Mouse (Mus musculus): ENCODE data around the gene Igfbp7. TPM values are rescaled to one million over a fixed set of nuclear protein-coding genes. Genes with fewer than 3 reads are reported as not detected.
A peak's percentile ranks its signal among the peaks of the same experiment; 100 is the strongest.

The Igfbp7 gene
- total RNA-seq, 1 experiment from 2014 or later: 0.47 TPM

DNA sequence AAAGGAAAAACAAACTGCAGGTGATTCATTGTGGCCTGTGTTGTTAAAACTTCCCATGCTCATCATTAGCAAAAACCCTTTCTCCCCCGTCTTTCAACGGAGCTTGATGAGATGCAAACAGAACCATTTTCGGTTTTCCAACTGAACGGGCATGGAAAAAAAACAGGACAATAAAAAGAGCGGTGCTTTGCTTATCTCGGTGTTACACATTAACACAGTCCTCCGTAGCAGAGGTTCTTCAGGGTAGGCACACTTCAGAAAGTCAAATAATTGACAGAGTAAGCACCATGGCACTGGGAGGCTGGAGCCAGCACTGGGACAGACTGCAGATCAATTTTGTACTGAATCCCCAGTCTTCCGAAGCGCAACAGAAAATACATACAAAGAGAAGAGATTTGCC is 23.1 kb downstream of the Igfbp7 start:
- no peak for ATAC-seq (ENCODE audit: extremely low read depth, insufficient number of reproducible peaks, low FRiP score, poor library complexity, severe bottlenecking)

DNA sequence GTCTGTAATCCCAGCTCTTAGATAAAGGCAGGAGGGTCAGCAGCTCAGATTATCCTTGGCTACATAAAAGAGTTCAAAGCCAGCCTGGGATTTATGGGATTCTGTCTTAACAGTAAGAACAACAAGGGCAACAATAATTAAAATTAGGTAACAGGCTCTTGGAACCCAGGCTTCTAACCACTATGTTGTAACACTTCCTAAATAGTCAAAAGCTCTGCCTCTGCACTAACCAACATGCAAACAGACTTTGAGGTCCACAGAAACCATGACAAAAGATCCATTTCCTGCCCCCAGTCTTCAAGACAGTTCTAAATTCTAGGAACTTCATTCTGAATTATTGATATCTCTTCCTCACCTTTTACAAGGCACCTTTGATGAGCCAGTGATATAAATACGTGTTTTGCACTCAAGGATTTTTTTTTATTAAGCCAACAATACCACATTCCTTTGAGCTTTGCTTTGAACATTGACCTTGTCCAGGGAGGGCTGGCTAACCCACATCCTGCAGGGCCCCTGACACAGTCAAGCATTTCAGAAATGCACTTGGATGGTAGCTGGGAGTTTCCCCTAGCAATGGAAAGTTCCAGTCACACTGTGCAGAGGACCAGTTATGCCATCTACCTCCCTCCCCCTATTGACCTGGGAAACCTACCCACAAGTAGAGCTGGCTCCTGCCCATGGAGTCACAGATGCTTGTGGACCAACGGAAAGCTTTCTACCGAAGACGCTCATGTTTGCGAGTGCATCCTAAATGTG is 23.9 kb downstream of the Igfbp7 start:
- no peak for ATAC-seq (ENCODE audit: extremely low read depth, insufficient number of reproducible peaks, low FRiP score, poor library complexity, severe bottlenecking)

DNA sequence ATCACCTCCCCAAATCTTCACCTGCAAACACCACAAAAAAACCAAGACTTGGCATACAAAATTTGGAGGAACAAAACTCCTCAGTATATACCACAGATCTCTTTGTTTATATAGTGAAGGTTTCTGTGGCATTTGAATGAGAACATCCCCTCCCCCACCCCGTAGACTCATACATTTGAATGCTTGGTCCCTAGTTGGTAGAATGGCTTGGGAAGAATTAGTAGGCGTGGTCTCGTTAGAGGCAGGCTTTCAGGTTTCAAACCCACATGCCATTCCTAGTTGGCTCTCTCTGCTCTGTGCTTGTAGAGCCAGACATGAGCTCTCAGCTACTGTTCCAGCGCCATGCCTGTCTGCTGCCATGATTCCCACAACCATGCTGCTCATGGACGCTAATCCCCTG is 26.2 kb downstream of the Igfbp7 start:
- ATAC-seq (ENCODE audit: extremely low read depth, insufficient number of reproducible peaks, low FRiP score, poor library complexity, severe bottlenecking): no peak

DNA sequence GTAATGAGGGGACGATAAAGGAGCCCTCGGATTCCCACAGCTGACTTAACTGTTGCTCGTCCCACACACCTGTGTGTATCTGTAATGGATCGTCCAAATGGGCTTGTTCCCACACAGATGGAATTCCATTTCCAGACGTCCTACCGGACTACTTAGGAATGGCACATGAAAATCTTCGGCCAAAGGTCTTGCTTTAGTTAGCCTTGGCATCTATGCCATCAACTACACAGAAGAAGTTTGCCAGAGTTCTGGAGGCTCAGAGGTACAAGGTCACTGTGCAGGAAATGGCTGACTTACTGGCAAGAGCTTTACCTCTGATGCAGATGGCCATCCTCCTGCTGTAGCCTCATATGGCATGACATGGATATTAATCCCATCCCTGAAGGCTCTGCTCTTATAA is 26.6 kb downstream of the Igfbp7 start:
- ATAC-seq (ENCODE audit: extremely low read depth, insufficient number of reproducible peaks, low FRiP score, poor library complexity, severe bottlenecking): no peak

DNA sequence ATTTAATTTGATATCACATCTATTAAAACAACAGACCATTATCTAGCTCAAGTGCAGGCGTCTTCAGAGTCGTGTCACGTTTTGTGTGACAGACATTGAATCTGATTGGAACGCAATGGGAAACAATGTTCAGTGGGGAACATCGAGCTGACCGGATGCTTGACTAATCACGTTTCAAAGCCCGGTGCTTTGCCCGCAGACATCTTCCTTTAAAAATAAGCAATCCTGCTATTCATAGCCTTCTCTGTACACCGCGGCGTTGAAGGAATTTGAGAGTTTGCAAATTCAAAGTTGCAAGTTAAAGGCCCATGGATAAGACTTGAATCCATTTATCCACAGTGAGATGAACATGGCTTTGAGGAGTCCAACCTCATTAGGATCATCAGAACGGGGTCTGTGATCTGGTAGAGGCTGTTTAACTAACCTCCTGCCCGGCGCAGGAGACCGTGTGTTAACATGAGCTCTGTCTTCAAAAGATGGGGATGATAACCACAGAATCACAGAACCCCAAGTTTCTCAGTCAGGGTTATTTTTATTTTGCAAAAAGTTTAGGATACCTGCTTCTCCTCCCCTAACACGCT is 27.4 kb downstream of the Igfbp7 start:
- ATAC-seq (ENCODE audit: extremely low read depth, insufficient number of reproducible peaks, low FRiP score, poor library complexity, severe bottlenecking): no peak

DNA sequence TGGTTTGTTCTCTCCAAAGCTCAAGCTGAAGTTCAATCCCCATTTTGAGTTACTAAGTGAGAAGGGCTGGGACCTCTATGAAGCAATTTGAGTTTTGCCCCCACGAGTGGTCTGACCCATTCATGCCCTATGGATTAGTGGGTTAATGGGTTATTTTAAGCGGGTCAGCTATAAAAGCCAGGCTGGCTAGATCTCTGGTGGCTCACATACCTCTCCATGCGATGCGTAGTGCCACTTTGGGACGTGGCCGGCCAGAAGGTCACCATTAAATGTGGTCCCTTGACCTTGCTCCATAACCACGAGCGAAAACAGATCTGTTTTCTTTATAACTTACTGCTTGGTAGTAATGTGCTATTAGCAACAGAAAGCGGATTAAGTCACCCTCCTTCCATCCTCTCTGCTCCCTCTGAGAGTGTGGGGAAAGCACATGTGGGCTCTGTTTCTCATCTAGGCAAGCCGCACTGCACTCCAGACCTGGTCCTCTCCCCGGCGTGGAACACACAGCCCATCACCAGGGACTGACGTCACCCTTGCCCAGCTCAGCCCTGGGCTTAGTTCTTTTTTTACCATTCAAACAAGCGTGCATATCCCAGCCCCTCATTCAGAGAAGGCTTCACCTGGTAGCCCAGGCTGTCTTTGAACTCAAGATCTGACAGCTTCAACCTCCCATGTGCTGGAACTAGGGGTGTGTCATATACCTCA is 28.3 kb downstream of the Igfbp7 start:
- ATAC-seq (ENCODE audit: extremely low read depth, insufficient number of reproducible peaks, low FRiP score, poor library complexity, severe bottlenecking): no peak

DNA sequence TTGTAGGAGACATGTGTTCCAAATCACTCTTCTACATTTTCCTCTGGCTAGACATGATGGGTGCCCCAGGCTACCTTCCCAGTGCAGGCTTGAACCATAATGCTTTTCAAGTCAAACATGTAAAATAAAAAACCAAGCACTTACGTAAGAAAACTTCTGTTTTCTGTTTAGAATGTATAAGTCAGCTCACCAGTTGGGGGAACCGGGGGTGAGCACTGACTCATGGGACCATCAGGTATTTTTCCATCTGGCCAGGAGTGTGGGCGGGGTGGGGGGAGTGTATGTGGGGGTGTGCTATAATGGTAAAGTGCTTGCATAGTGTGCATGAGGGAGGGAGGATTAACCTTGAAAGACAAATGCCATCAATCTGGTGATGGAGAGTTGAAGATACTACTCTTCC is 29.8 kb downstream of the Igfbp7 start:
- ATAC-seq (ENCODE audit: extremely low read depth, insufficient number of reproducible peaks, low FRiP score, poor library complexity, severe bottlenecking): no peak

DNA sequence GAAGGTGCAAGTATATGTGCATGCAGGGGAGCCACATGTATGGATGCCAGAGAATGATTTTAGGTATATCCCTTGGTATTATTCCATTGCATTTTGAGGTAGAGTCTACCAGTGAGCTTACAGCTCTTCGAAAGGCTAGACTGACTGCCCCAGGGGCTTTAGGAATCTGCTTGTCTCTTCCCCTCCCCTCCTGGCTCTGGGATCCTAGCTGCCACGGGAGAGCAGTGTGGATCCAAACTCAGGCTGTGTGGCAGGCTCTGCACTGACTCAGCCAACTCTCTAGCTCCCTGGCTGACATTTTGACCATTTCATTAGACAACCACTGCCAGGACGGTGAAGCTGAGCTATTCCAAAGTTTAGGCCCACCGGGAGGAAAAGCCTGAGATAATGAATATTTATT is 32.3 kb downstream of the Igfbp7 start:
- ATAC-seq (ENCODE audit: extremely low read depth, insufficient number of reproducible peaks, low FRiP score, poor library complexity, severe bottlenecking): no peak

DNA sequence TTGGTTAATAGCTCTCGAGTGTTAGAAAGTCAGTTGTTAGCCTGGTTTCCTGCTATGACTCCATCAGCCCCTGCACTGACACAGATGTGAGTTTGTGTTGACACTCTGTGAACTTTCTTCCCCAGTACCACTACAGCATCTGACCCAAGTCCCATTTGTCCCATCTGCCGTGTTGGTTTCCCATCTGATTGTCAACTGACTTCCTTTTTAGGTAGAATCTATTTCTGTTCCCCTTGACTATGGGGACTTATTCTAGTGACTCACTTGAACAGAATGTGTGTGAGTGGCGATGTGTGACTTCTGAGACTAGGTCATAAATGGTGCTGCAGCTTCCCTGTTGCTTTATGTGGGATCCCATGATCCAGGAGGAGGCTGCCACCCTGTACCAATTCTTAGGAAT is 32.9 kb downstream of the Igfbp7 start:
- no peak for ATAC-seq (ENCODE audit: extremely low read depth, insufficient number of reproducible peaks, low FRiP score, poor library complexity, severe bottlenecking)

DNA sequence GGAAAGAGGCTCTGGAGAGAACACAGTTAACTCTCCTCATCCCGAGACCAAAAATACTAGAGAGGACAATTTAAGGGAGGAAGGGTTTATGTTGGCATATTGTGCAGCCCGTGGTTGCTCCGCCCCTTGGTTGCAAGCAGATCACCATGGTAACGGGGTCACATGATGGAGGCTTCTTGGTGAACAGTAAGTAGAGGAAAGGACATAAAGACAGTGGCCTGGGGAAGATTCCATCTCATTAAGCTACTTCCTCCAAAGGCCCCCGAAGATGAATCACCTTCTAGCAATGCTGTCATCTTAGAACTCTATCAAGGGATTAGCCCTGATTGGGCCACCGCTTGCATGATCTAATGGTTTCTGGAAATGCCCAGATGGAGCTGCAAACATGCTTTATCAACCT is 35.1 kb downstream of the Igfbp7 start:
- ATAC-seq (ENCODE audit: extremely low read depth, insufficient number of reproducible peaks, low FRiP score, poor library complexity, severe bottlenecking): 0 out of 2 replicates have a peak, but pooled peaks have one; percentile 23

DNA sequence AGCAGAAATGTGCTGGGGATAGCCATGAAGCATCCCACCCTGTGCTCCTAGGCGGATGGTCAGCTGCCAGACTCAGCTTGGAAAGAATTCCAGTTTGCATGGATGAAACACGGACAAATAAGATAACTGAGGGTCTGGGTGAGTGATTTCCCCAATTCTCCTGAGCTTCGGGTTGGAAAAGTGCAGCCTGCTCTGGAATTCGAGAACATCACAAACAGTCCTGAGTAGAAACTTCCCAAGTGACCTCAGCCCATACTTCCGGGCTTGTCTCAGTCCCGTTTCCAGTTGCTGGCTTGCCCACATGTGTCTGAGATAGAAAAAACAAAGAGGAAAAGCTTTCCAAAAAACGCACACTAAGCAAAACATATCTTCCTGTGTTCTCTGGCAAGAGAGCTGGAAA is 35.6 kb downstream of the Igfbp7 start:
- ATAC-seq (ENCODE audit: extremely low read depth, insufficient number of reproducible peaks, low FRiP score, poor library complexity, severe bottlenecking): no peak

DNA sequence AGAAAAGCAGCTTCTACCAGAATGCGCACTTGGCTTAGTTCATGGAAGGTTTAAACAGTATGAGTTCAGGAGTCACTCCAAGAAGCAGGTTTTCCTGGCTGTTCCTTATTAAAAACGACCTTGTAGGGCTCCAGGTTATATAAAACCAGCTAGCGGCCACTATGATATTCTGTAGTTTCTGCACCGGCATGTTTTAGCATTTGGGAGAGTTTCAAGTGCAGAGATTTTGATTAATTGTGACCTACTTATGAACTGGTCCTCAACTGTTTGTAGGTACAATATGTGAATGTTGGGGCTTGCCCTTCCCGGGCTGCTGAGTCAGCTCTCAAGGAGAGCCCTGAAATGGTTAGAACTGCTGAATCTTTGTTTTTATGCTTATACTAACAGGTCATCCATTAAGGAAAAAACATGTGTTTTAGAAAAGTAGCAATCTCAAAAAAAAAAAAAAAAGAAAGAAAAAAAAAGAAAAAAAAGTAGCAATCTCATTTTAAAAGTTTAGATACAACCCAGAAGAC is 37.4 kb downstream of the Igfbp7 start:
- no peak for ATAC-seq (ENCODE audit: extremely low read depth, insufficient number of reproducible peaks, low FRiP score, poor library complexity, severe bottlenecking)

DNA sequence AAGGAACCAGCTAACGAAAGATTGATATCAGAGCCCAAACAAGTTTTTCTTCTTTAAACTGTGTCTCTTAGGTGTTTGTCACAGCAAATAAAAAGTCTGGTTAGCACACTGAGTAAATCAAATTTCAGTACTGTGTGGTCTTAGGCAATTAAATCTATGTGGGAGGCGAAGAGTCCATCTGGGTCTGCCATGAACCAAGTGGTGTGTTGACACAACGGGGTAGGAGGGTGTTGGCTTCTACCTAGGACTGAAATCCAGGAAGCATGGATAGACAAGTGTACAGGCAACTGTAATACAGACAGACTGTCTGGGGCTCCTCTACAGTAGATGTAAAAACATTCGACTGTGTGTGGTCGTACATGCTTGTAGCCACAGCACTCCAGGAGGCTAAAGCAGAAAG is 38.4 kb downstream of the Igfbp7 start:
- no peak for ATAC-seq (ENCODE audit: extremely low read depth, insufficient number of reproducible peaks, low FRiP score, poor library complexity, severe bottlenecking)

DNA sequence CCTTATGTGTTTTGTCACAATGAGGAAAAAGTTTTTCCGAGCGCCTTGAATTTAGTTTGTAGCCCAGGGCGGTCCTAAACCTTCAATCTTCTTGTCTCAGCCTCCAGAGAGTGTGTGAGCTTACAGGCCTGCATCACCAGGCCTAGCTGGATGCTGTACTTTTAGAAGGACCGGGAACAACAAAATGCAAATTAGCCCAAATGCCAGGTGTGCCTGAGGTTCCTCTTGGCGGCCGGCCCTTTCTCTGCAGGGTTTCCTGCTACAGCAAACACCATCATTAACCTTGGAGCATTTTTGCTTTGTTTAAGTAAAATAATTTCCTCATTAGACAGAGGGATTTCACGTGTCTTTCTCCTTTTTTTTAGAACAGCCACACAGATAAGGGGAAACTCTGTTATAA is 39.6 kb downstream of the Igfbp7 start:
- no peak for ATAC-seq (ENCODE audit: extremely low read depth, insufficient number of reproducible peaks, low FRiP score, poor library complexity, severe bottlenecking)

DNA sequence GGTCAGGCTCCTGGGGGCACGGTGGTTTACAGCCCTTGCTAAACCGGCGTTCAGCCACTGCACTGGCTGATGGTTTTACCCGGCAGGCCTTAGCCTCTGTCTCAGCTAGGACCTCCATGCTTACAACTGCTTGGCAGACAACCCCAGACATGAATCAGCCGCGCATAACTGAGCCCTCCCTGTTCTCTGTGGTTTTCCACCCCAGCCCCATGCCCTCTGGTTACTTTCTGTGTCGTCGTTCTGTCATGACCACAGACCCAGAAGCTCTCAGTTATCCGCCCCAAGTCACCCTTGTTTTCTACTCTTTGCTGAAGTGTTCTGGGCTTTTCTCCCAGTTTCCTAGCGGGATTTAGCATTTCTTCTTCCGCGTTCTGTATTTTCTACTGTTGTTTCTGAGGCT is 40.2 kb downstream of the Igfbp7 start:
- ATAC-seq (ENCODE audit: extremely low read depth, insufficient number of reproducible peaks, low FRiP score, poor library complexity, severe bottlenecking): no peak

DNA sequence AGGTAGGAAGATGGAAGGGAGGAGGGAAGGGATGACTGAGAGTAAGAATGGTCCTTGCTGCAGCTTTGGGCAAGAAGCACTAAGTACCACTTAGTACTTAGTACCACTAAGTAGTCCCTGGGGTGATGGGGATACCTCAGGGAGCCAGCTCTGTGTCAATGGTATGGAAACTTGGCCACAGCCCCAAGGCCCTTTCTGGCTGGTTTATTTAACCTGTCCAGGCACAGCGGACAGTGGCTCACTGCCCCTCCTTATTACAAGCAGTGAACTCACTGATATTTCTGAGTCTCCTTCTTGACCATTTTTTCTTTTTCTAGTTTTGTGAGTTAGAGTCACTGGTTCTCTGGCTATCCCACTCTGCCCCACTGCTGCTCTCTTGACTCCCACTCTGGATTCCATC is 40.7 kb downstream of the Igfbp7 start:
- no peak for ATAC-seq (ENCODE audit: extremely low read depth, insufficient number of reproducible peaks, low FRiP score, poor library complexity, severe bottlenecking)

DNA sequence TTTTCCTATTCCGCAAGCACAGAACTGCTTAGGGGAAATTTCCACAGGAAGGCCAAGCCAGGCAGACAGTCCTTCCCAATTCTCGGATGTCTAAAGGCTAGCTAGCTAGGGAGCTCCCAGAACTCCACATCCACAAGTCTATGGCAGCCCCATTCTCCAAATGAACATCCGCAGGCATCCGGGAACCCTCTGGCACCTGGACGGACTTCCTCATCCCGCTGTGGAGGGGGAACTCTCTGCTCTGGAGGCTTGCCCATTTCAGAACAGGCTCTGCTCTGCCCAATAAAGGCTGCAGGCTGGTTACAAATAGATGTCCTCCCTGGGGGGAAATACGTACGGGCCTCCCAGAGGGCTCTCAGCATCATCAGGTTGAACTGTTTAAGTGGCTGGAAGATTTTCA is 41.5 kb downstream of the Igfbp7 start:
- no peak for ATAC-seq (ENCODE audit: extremely low read depth, insufficient number of reproducible peaks, low FRiP score, poor library complexity, severe bottlenecking)

DNA sequence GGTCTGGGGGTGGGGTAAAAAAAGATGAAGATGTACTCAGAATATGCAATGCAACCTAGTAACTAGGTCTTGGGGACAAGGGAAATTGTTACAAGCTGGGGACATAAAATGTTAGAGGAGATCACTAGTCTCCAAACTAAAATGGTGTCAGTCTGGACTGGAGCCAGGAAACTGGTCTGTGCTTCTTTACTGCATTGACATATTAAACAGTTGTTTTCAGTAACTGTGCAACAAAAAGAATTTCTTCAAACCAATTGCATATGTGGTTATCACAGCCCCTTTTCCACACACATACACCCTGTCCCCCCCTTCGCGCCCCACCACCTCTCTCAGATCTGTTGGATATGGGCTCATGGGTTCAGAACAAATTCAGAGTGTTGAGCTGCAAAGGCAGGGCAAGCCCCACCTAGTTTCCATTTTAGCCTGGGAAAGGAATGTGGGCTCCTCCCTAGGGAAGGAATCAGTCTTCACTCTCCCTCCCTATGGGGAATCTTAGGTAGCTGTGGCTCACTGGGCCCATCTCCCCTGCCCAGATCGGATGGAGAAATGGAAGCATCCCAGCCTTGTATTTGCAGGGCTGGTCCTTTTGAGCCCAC is 43.3 kb downstream of the Igfbp7 start:
- no peak for ATAC-seq (ENCODE audit: extremely low read depth, insufficient number of reproducible peaks, low FRiP score, poor library complexity, severe bottlenecking)

DNA sequence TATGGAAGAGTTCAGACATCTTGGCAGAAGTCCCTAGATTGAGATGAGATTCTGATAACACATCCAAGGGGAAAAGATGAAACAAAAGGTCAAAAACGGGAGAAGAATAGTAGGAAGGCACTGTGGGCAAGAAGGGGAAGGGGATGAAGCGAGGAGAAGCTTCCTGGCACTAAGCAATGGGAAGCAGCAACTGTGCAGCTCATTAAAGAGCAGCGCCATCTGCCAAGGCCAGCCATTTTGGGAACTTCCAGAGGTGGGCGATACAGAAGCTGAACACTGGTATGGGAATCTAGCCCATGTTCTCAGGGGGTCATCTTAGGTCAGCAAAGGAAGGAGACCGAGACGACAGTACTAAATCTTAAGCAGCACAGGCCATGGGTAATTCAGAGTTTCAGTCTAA is 44.2 kb downstream of the Igfbp7 start:
- no peak for ATAC-seq (ENCODE audit: extremely low read depth, insufficient number of reproducible peaks, low FRiP score, poor library complexity, severe bottlenecking)

DNA sequence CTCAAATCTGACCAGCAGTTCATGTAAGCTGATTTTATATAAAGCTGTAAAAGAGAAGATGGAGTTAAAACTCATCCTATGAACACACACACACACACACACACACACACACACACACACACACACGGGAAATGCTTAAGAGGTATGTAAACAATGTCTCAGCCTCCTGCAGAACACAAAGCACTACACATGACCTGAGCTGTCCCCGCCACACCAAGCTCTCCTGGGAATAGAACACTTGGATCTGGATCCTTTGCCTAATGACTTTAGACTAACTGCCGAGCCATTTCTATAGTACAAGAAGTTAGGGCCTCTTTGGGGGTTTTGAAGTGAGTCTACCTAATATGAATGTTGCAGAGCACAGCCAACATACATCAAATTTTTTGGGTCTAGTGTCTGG is 45.7 kb downstream of the Igfbp7 start:
- ATAC-seq (ENCODE audit: extremely low read depth, insufficient number of reproducible peaks, low FRiP score, poor library complexity, severe bottlenecking): no peak

Measured in neutrophil, adult 5-6 weeks (primary cell).